Mouse (Mus musculus): ENCODE measurements around the gene Gstt1. TPM values are rescaled to one million over a fixed set of nuclear protein-coding genes. Genes with fewer than 3 reads are reported as not detected.

Gene Gstt1
- polyA plus RNA-seq, 1 experiment from 2014 or later: 20.6 TPM

GRCm38 (mm10) chr10:75789081-75789735, 9.2 kb downstream of the Gstt1 start:
- WGBS: 76% methylated on average over 6 of the region's 6 CpGs
- Histone ChIP-seq H3K9me3 (replicated peaks; ENCODE audit: control insufficient read depth, low read length) (no peaks in the 10 kb centered on the region), H3K36me3 (ENCODE audit: control insufficient read depth, insufficient read depth, low read length) (no peaks in the 10 kb centered on the region), H3K27ac (ENCODE audit: low read length) (no peak overlapping the region), H3K27me3 (ENCODE audit: control insufficient read depth, insufficient read depth, low read length) (no peaks in the 10 kb centered on the region), H3K4me1 (ENCODE audit: control insufficient read depth, insufficient read depth, low read length) (peaks cover under 1% of the 10 kb centered on the region; the same call in 1 of the 2 replicates), H3K4me2 (ENCODE audit: low read depth, low read length) (no peak overlapping the region), H3K4me3 (replicated peaks; ENCODE audit: low read length) (no peak overlapping the region), H3K9ac (ENCODE audit: low read length) (no peak overlapping the region)
- ATAC-seq (ENCODE audit: insufficient read depth, low FRiP score): no peak

GRCm38 (mm10) chr10:75788277-75788676, 10.1 kb downstream of the Gstt1 start:
- Histone ChIP-seq H3K4me3 (replicated peaks; ENCODE audit: low read length) (no peak overlapping the region), H3K36me3 (ENCODE audit: control insufficient read depth, insufficient read depth, low read length) (no peaks in the 10 kb centered on the region), H3K4me2 (ENCODE audit: low read depth, low read length) (no peak overlapping the region), H3K4me1 (ENCODE audit: control insufficient read depth, insufficient read depth, low read length) (no peaks in the 10 kb centered on the region), H3K27me3 (ENCODE audit: control insufficient read depth, insufficient read depth, low read length) (no peaks in the 10 kb centered on the region; the same call in 1 of the 2 replicates), H3K9ac (ENCODE audit: low read length) (no peak overlapping the region), H3K9me3 (replicated peaks; ENCODE audit: control insufficient read depth, low read length) (no peaks in the 10 kb centered on the region), H3K27ac (ENCODE audit: low read length) (no peak overlapping the region)
- ATAC-seq (ENCODE audit: insufficient read depth, low FRiP score): no peak
- 92% methylated on average over 8 of the region's 8 CpGs for WGBS

- no peaks in the 10 kb centered on the region for H3K4me1 ChIP-seq (ENCODE audit: control insufficient read depth, insufficient read depth, low read length)
- no peak overlapping the region for H3K4me3 ChIP-seq (replicated peaks; ENCODE audit: low read length)
- 58% methylated on average over 1 of the region's 1 CpGs for WGBS
- no peak overlapping the region for H3K9ac ChIP-seq (ENCODE audit: low read length)
- no peaks in the 10 kb centered on the region for H3K9me3 ChIP-seq (replicated peaks; ENCODE audit: control insufficient read depth, low read length)
- ATAC-seq (ENCODE audit: insufficient read depth, low FRiP score): no peak
- H3K27me3 ChIP-seq (ENCODE audit: control insufficient read depth, insufficient read depth, low read length): no peaks in the 10 kb centered on the region; the same call in 1 of the 2 replicates
- no peaks in the 10 kb centered on the region for H3K36me3 ChIP-seq (ENCODE audit: control insufficient read depth, insufficient read depth, low read length)
- no peak overlapping the region for H3K4me2 ChIP-seq (ENCODE audit: low read depth, low read length)
- H3K27ac ChIP-seq (ENCODE audit: low read length): no peak overlapping the region
Observed at GRCm38 (mm10) chr10:75785442-75785841, 12.9 kb downstream of the Gstt1 start.

- Histone ChIP-seq H3K9ac (ENCODE audit: low read length) (peak within 1 kb of the TSS; percentile 75), H3K9me3 (replicated peaks; ENCODE audit: control insufficient read depth, low read length) (no peaks in the 10 kb centered on the region), H3K27ac (ENCODE audit: low read length) (peak within 1 kb of the TSS; percentile 93), H3K36me3 (ENCODE audit: control insufficient read depth, insufficient read depth, low read length) (no peaks in the 10 kb centered on the region), H3K27me3 (ENCODE audit: control insufficient read depth, insufficient read depth, low read length) (no peaks in the 10 kb centered on the region; the same call in 1 of the 2 replicates), H3K4me2 (ENCODE audit: low read depth, low read length) (peak within 1 kb of the TSS; percentile 94), H3K4me1 (ENCODE audit: control insufficient read depth, insufficient read depth, low read length) (0 out of 2 replicates have a peak, but pooled peaks cover 4% of the 10 kb centered on the region), H3K4me3 (replicated peaks; ENCODE audit: low read length) (peak within 1 kb of the TSS; percentile 64)
- WGBS: 1% methylated on average over 28 of the region's 28 CpGs
- ATAC-seq (ENCODE audit: insufficient read depth, low FRiP score): peak; percentile 92
Observed at GRCm38 (mm10) chr10:75780769-75781578, 17.4 kb downstream of the Gstt1 start, which contains the start of the genes Gm20441 and Gstt3. Gene Gm20441 (minus strand): TSS chr10:75780954. Gene Gstt3 (minus strand): TSS chr10:75781414.

- peak overlapping the region; percentile 93 for H3K27ac ChIP-seq (ENCODE audit: low read length)
Observed at GRCm38 (mm10) chr10:75779206-75780174, 18.9 kb downstream of the Gstt1 start.

GRCm38 (mm10) chr10:75777885-75778284, 20.5 kb downstream of the Gstt1 start:
- no peaks in the 10 kb centered on the region for H3K27me3 ChIP-seq (ENCODE audit: control insufficient read depth, insufficient read depth, low read length)
- no peak overlapping the region for H3K4me3 ChIP-seq (replicated peaks; ENCODE audit: low read length)
- no peak overlapping the region for H3K27ac ChIP-seq (ENCODE audit: low read length)
- no peaks in the 10 kb centered on the region for H3K9me3 ChIP-seq (replicated peaks; ENCODE audit: control insufficient read depth, low read length)
- 79% methylated on average over 2 of the region's 2 CpGs for WGBS
- no peak for ATAC-seq (ENCODE audit: insufficient read depth, low FRiP score)
- 0 out of 2 replicates have a peak, but pooled peaks cover 4% of the 10 kb centered on the region for H3K4me1 ChIP-seq (ENCODE audit: control insufficient read depth, insufficient read depth, low read length)
- no peaks in the 10 kb centered on the region for H3K36me3 ChIP-seq (ENCODE audit: control insufficient read depth, insufficient read depth, low read length)
- no peak overlapping the region for H3K4me2 ChIP-seq (ENCODE audit: low read depth, low read length)
- H3K9ac ChIP-seq (ENCODE audit: low read length): no peak overlapping the region

More at GRCm38 (mm10) chr10:75779206-75780174, 18.9 kb downstream of the Gstt1 start:
- peak overlapping the region; percentile 64 for H3K4me3 ChIP-seq (replicated peaks; ENCODE audit: low read length)
- no peaks in the 10 kb centered on the region for H3K36me3 ChIP-seq (ENCODE audit: control insufficient read depth, insufficient read depth, low read length)
- H3K27me3 ChIP-seq (ENCODE audit: control insufficient read depth, insufficient read depth, low read length): no peaks in the 10 kb centered on the region; the same call in 1 of the 2 replicates
- H3K9me3 ChIP-seq (replicated peaks; ENCODE audit: control insufficient read depth, low read length): no peaks in the 10 kb centered on the region
- peak overlapping the region; percentile 94 for H3K4me2 ChIP-seq (ENCODE audit: low read depth, low read length)
- 32% methylated on average over 15 of the region's 15 CpGs for WGBS
- 0 out of 2 replicates have a peak, but pooled peaks cover 4% of the 10 kb centered on the region for H3K4me1 ChIP-seq (ENCODE audit: control insufficient read depth, insufficient read depth, low read length)
- peak overlapping the region; percentile 75 for H3K9ac ChIP-seq (ENCODE audit: low read length)
- peak; percentile 36 for ATAC-seq (ENCODE audit: insufficient read depth, low FRiP score)

- H3K9ac ChIP-seq (ENCODE audit: low read length): no peak overlapping the region
- no peak for ATAC-seq (ENCODE audit: insufficient read depth, low FRiP score)
- no peak overlapping the region for H3K27ac ChIP-seq (ENCODE audit: low read length)
- no peak overlapping the region for H3K4me2 ChIP-seq (ENCODE audit: low read depth, low read length)
- no peaks in the 10 kb centered on the region for H3K9me3 ChIP-seq (replicated peaks; ENCODE audit: control insufficient read depth, low read length)
- peaks cover 9% of the 10 kb centered on the region for H3K4me1 ChIP-seq (ENCODE audit: control insufficient read depth, insufficient read depth, low read length)
- 90% methylated on average over 6 of the region's 6 CpGs for WGBS
- H3K36me3 ChIP-seq (ENCODE audit: control insufficient read depth, insufficient read depth, low read length): no peaks in the 10 kb centered on the region
- no peak overlapping the region for H3K4me3 ChIP-seq (replicated peaks; ENCODE audit: low read length)
- H3K27me3 ChIP-seq (ENCODE audit: control insufficient read depth, insufficient read depth, low read length): no peaks in the 10 kb centered on the region
Observed at GRCm38 (mm10) chr10:75776562-75776961, 21.8 kb downstream of the Gstt1 start.

- 90% methylated on average over 9 of the region's 9 CpGs for WGBS
- ATAC-seq (ENCODE audit: insufficient read depth, low FRiP score): no peak
Observed at GRCm38 (mm10) chr10:75774587-75774986, 23.8 kb downstream of the Gstt1 start.

More at GRCm38 (mm10) chr10:75774587-75774986, 23.8 kb downstream of the Gstt1 start:
- no peak overlapping the region for H3K9ac ChIP-seq (ENCODE audit: low read length)
- H3K36me3 ChIP-seq (ENCODE audit: control insufficient read depth, insufficient read depth, low read length): no peaks in the 10 kb centered on the region
- no peak overlapping the region for H3K4me3 ChIP-seq (replicated peaks; ENCODE audit: low read length)
- H3K9me3 ChIP-seq (replicated peaks; ENCODE audit: control insufficient read depth, low read length): no peaks in the 10 kb centered on the region
- no peaks in the 10 kb centered on the region for H3K27me3 ChIP-seq (ENCODE audit: control insufficient read depth, insufficient read depth, low read length)
- no peak overlapping the region for H3K27ac ChIP-seq (ENCODE audit: low read length)
- no peak overlapping the region for H3K4me2 ChIP-seq (ENCODE audit: low read depth, low read length)
- peaks cover 5% of the 10 kb centered on the region for H3K4me1 ChIP-seq (ENCODE audit: control insufficient read depth, insufficient read depth, low read length)
